Mouse (Mus musculus) heart, adult 2 months (tissue): ENCODE measurements around the gene Fam71d.

Experiments used
- CTCF ChIP-seq: fragments of 200-600 bp; IDR thresholded peaks from 2 replicates; pipeline ENCODE4 v1.8.1; 2022; ENCODE audit warnings: antibody characterized with exemption, mild to moderate bottlenecking, moderate library complexity
- EP300 ChIP-seq: fragments of 200-500 bp; IDR thresholded peaks from 2 replicates; pipeline ENCODE4 v1.6.1; 2011; ENCODE audit warnings: low read depth, low read length, control low read depth; ENCODE audit not compliant: insufficient read depth

DNA sequence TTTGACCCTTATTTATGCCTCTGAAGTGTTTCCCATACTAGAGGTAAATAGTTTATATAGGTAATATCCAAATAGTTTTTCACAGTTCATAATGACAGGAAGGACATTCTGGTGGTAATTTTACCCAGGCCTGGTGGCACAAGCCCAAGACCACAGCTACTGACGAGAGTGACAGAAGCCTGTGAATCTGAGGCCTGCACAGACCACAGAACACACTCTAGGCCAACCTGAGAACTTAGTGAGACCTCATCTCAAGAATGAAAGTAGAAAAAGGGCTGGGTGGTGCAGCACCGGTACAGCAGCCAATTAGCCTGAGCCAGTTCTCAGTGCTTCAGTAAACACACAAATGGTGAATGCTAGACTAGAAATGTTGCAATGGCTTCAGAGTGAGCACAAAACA, 26.4 kb downstream of the Fam71d start:
- TF ChIP-seq CTCF (no peak), EP300 (no peak)
